ENCODE assay signal across 1 mouse cellular context in the genomic region with DNA sequence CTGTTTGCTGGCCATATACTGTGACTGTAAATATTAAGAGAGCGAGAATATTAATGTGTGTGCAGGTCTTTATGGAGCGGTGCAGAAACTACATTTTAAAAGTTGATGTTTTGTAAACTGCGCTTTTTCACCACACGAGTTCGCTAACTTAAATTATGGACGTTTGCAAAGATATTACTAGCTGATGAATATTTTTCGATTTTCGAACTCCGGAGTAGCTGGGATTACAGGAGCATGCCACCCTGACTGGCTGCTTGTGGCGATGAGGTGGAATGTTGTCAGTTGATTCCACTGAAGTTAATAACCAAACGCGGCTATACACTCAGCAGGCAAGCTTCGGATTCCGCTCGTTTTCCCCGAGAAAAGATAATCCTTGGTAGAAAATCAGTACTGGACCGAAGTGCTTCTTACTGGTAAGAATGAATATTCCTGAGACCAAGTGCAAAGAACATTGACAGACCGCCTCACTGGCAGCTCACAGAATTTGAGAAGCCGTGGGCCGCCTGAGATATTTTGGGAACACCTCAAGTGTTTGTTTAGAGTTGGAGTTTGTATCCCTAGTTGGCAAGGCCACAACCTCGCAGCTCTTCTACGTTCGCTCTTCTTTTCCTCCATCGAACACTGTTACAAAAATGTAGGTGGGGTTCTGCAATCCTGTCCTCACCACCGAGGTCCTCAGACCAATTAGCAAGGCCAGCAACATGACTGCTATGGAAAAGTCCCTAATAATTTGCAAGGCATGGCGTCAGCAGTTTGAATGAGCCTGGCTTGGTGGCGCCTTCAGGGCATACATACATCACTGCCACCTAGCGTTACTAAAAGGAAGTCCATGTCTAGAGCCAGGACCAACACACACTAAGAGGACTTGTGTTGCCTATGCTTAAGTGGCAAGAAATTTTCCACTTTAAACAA.
TF ChIP-seq lines count a peak whose summit lies in the region.

No protein-coding gene starts in this region.

TF ChIP-seq in myocyte, 11 proteins besides CTCF, POLR2A, EP300 and RAD21 (continued from another document):
- peak; percentile 82; the same call in 1 of the 2 replicates for TF ChIP-seq CEBPB (IDR thresholded peaks at IDR 0.05; ENCODE audit: insufficient read depth, poor library complexity, severe bottlenecking)
- no peak for TF ChIP-seq SRF (IDR thresholded peaks at IDR 0.05; ENCODE audit: control insufficient read depth, insufficient read length, low read depth)
- peak; percentile 37 for TF ChIP-seq POLR2AphosphoS2 (IDR thresholded peaks at IDR 0.05; ENCODE audit: insufficient read length, low read depth)
